Mouse (Mus musculus): ENCODE measurements around the gene Zfp646.

DNA sequence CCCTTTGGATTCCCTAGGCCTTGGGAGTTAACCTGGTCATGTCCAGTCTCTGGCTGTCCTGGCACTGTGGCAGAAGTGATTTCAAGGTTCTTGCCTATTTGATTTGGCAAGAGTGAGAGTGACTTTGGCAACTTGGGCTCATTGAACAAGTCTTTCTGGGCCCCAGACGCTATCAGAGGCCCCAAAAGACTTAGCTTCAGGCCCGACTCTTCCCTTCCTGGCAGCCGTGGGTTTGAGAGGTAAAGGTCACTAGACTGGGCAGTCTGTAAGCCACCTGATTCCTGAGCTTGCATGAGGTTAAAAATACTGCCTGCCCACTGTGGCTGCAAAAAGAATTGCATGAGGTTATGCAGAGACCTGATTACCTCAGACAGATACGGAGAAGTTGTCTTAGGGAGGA, 32.6 kb downstream of the Zfp646 start:
- TF ChIP-seq CTCF (IDR thresholded peaks at IDR 0.05; ENCODE audit: low read depth, low read length) = no peak
- TF ChIP-seq POLR2A (IDR thresholded peaks at IDR 0.05; ENCODE audit: extremely low read depth, insufficient read depth, low read length) = no peak
